Mouse (Mus musculus): Measurements from ENCODE around the gene Tmem94. TPM values are rescaled to one million over a fixed set of nuclear protein-coding genes. Genes with fewer than 3 reads are reported as not detected.

The Tmem94 gene
- polyA plus RNA-seq, 1 experiment from 2014 or later, result 28.9 TPM

DNA sequence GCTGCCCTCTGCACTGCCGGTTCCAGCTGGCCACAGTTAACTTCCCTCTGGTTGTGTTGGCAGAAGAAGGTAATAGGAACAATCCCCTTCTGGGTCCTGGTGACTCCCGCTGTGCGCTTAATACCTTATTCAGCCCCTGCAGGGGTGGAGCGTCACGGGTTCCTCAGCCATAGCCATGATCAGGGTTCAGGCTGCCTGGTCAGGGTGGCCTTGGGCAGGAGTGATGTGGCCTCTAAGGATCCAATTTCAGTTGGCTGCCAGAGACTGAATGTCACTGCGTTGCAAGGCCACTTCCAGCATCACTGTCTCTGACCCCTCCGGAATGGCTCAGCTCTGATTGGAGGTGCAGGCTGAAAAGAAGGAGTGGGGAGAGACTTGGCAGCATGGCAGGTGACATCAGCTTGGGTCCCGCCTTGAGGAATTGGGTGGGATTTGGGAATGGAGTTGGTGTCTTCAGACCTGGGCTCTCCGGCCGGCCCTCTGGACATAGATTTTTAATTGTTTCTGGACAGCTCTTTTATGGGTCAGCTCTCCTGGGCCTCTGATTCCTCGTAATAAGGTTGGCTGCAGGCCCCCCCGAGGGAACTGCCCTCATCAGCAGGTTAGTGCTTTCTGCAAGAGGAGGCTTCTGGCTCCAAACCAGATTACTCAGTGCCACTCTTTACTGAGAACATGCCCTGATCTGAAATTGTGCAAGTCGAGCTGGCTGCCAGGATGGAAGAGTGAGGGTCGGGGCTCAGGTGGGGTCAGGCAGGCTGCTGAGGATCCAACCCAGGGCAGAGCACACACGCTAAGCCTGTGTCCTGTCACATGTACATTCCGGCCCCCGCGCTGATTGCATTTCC, 10.8 kb downstream of the Tmem94 start:
- no peak overlapping the region for H3K27ac ChIP-seq (ENCODE audit: low read depth, low read length)
- peaks cover 24% of the 10 kb centered on the region for H3K4me1 ChIP-seq (replicated peaks; ENCODE audit: control insufficient read depth, insufficient read depth, low read length)

GRCm38 (mm10) chr11:115776954-115777353, 11.7 kb downstream of the Tmem94 start:
- no peaks in the 10 kb centered on the region for H3K9me3 ChIP-seq (ENCODE audit: control insufficient read depth, low read length)
- H3K4me3 ChIP-seq (ENCODE audit: low read depth, low read length), result no peak overlapping the region
- ATAC-seq (replicated peaks; ENCODE audit: low FRiP score) (no peak), DNase-seq (ENCODE audit: low spot score) (no peak)
- no peak overlapping the region for H3K4me2 ChIP-seq (ENCODE audit: low read depth, low read length, severe bottlenecking)
- 43% methylated on average over 9 of the region's 9 CpGs for WGBS
- H3K4me1 ChIP-seq (replicated peaks; ENCODE audit: control insufficient read depth, insufficient read depth, low read length), result peaks cover 25% of the 10 kb centered on the region
- H3K9ac ChIP-seq (ENCODE audit: low read length), result no peak overlapping the region
- no peaks in the 10 kb centered on the region for H3K36me3 ChIP-seq (ENCODE audit: control insufficient read depth, insufficient read depth, low read length)
- no peaks in the 10 kb centered on the region for H3K27me3 ChIP-seq (ENCODE audit: control insufficient read depth, insufficient read depth, low read length)
- no peak overlapping the region for H3K27ac ChIP-seq (ENCODE audit: low read depth, low read length)

More for the DNA sequence above, 10.8 kb downstream of the Tmem94 start:
- Histone ChIP-seq H3K27me3 (ENCODE audit: control insufficient read depth, insufficient read depth, low read length) (no peaks in the 10 kb centered on the region), H3K36me3 (ENCODE audit: control insufficient read depth, insufficient read depth, low read length) (no peaks in the 10 kb centered on the region), H3K9ac (ENCODE audit: low read length) (no peak overlapping the region), H3K4me3 (ENCODE audit: low read depth, low read length) (no peak overlapping the region), H3K4me2 (ENCODE audit: low read depth, low read length, severe bottlenecking) (no peak overlapping the region), H3K9me3 (ENCODE audit: control insufficient read depth, low read length) (no peaks in the 10 kb centered on the region)
- no peak for ATAC-seq (replicated peaks; ENCODE audit: low FRiP score)
- DNase-seq (ENCODE audit: low spot score), result peak; percentile 58
- WGBS, result 35% methylated on average over 18 of the region's 18 CpGs

- DNase-seq (ENCODE audit: low spot score) (peak; percentile 48), ATAC-seq (replicated peaks; ENCODE audit: low FRiP score) (no peak)
- Histone ChIP-seq H3K27me3 (ENCODE audit: control insufficient read depth, insufficient read depth, low read length) (no peaks in the 10 kb centered on the region), H3K4me2 (ENCODE audit: low read depth, low read length, severe bottlenecking) (no peak overlapping the region), H3K9ac (ENCODE audit: low read length) (no peak overlapping the region), H3K4me1 (replicated peaks; ENCODE audit: control insufficient read depth, insufficient read depth, low read length) (peaks cover 26% of the 10 kb centered on the region), H3K27ac (ENCODE audit: low read depth, low read length) (no peak overlapping the region), H3K36me3 (ENCODE audit: control insufficient read depth, insufficient read depth, low read length) (no peaks in the 10 kb centered on the region), H3K4me3 (ENCODE audit: low read depth, low read length) (no peak overlapping the region), H3K9me3 (ENCODE audit: control insufficient read depth, low read length) (no peaks in the 10 kb centered on the region)
- 78% methylated on average over 17 of the region's 17 CpGs for WGBS
Observed at GRCm38 (mm10) chr11:115777487-115778335, 12.5 kb downstream of the Tmem94 start.

- Histone ChIP-seq H3K9ac (ENCODE audit: low read length) (peak overlapping the region; percentile 12; the same call in 1 of the 2 replicates), H3K27me3 (ENCODE audit: control insufficient read depth, insufficient read depth, low read length) (no peaks in the 10 kb centered on the region), H3K36me3 (ENCODE audit: control insufficient read depth, insufficient read depth, low read length) (no peaks in the 10 kb centered on the region), H3K9me3 (ENCODE audit: control insufficient read depth, low read length) (no peaks in the 10 kb centered on the region), H3K27ac (ENCODE audit: low read depth, low read length) (peak overlapping the region; percentile 76), H3K4me3 (ENCODE audit: low read depth, low read length) (no peak overlapping the region), H3K4me1 (replicated peaks; ENCODE audit: control insufficient read depth, insufficient read depth, low read length) (peaks cover 26% of the 10 kb centered on the region), H3K4me2 (ENCODE audit: low read depth, low read length, severe bottlenecking) (peak overlapping the region; percentile 12; the same call in 1 of the 2 replicates)
- DNase-seq (ENCODE audit: low spot score) (peak; percentile 75), ATAC-seq (replicated peaks; ENCODE audit: low FRiP score) (peak; percentile 81)
- WGBS, result 9% methylated on average over 9 of the region's 9 CpGs
Observed at GRCm38 (mm10) chr11:115779038-115779571, 13.9 kb downstream of the Tmem94 start.

DNA sequence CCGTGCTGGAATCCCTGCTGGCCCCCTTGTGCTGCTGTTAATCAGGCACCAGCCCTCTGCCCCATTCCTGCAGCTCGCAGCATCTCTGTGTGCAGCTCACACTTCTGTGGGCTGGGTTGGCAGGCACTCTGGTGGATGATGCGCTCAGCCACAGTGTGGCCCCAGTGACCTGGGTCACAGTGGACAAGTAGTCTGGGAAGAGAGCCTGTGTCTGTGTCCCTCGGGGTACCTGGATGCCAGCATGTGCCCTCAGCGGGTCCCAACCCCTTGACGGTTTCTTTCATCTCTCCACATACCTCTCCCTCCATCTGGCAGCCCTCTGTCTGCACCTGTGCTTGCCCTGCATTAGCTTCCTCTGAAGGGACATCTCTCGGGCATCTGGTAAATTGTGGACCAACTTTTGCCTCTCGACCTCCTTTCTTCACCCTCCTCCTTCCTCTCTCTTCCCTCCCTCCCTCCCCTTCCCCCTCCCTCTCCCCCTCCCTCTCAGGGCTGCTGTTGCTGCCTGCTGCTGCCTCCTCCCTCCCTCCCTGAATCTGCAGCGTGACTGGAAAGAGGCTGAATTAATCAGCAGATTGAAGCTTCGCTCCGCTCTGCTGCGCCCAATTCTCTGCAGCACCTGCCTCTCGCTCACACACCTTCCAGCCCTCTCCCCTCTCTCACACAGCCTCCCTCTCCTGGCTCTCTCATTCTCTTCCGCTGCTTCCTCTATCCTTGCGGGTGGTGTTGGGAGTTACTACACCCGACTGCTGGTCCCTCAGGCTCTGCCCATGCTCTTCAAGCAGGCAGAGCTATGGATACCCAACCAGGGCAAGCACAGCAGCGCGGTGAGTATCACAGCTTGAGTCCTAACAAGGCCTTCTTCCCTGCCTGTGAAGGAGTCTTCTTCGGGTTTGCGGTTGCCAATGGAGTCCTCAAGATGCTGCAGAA, 15.2 kb downstream of the Tmem94 start:
- 8% methylated on average over 20 of the region's 20 CpGs for whole genome bisulfite sequencing

GRCm38 (mm10) chr11:115786473-115786872, 21.2 kb downstream of the Tmem94 start:
- no peak for DNase-seq (ENCODE audit: low spot score)
- H3K9ac ChIP-seq (ENCODE audit: low read length), result no peak overlapping the region
- H3K27ac ChIP-seq (ENCODE audit: low read depth, low read length), result no peak overlapping the region
- no peaks in the 10 kb centered on the region for H3K9me3 ChIP-seq (ENCODE audit: control insufficient read depth, low read length)
- 79% methylated on average over 6 of the region's 6 CpGs for WGBS
- no peak overlapping the region for H3K4me3 ChIP-seq (ENCODE audit: low read depth, low read length)
- H3K36me3 ChIP-seq (ENCODE audit: control insufficient read depth, insufficient read depth, low read length), result no peaks in the 10 kb centered on the region; the same call in 1 of the 2 replicates
- ATAC-seq (replicated peaks; ENCODE audit: low FRiP score), result no peak
- 0 out of 2 replicates have a peak, but pooled peaks cover 1% of the 10 kb centered on the region for H3K4me1 ChIP-seq (replicated peaks; ENCODE audit: control insufficient read depth, insufficient read depth, low read length)
- H3K27me3 ChIP-seq (ENCODE audit: control insufficient read depth, insufficient read depth, low read length), result no peaks in the 10 kb centered on the region
- no peak overlapping the region for H3K4me2 ChIP-seq (ENCODE audit: low read depth, low read length, severe bottlenecking)

More for the DNA sequence above, 15.2 kb downstream of the Tmem94 start:
- H3K4me3 ChIP-seq (ENCODE audit: low read depth, low read length), result peak overlapping the region; percentile 15; the same call in 1 of the 2 replicates
- H3K36me3 ChIP-seq (ENCODE audit: control insufficient read depth, insufficient read depth, low read length), result no peaks in the 10 kb centered on the region
- peak overlapping the region; percentile 4 for H3K9ac ChIP-seq (ENCODE audit: low read length)
- peak; percentile 73 for DNase-seq (ENCODE audit: low spot score)
- peak overlapping the region; percentile 42 for H3K4me2 ChIP-seq (ENCODE audit: low read depth, low read length, severe bottlenecking)
- peak; percentile 34; the same call in 1 of the 2 replicates for ATAC-seq (replicated peaks; ENCODE audit: low FRiP score)
- no peaks in the 10 kb centered on the region for H3K9me3 ChIP-seq (ENCODE audit: control insufficient read depth, low read length)
- H3K27ac ChIP-seq (ENCODE audit: low read depth, low read length), result peak overlapping the region; percentile 76
- H3K27me3 ChIP-seq (ENCODE audit: control insufficient read depth, insufficient read depth, low read length), result no peaks in the 10 kb centered on the region
- H3K4me1 ChIP-seq (replicated peaks; ENCODE audit: control insufficient read depth, insufficient read depth, low read length), result peaks cover 26% of the 10 kb centered on the region

- Histone ChIP-seq H3K4me2 (ENCODE audit: low read depth, low read length, severe bottlenecking) (no peak overlapping the region), H3K36me3 (ENCODE audit: control insufficient read depth, insufficient read depth, low read length) (peaks cover 4% of the 10 kb centered on the region; the same call in 1 of the 2 replicates), H3K4me1 (replicated peaks; ENCODE audit: control insufficient read depth, insufficient read depth, low read length) (no peaks in the 10 kb centered on the region), H3K27me3 (ENCODE audit: control insufficient read depth, insufficient read depth, low read length) (no peaks in the 10 kb centered on the region), H3K9ac (ENCODE audit: low read length) (no peak overlapping the region), H3K4me3 (ENCODE audit: low read depth, low read length) (no peak overlapping the region), H3K27ac (ENCODE audit: low read depth, low read length) (no peak overlapping the region), H3K9me3 (ENCODE audit: control insufficient read depth, low read length) (no peaks in the 10 kb centered on the region)
- DNase-seq (ENCODE audit: low spot score) (no peak), ATAC-seq (replicated peaks; ENCODE audit: low FRiP score) (no peak)
- 95% methylated on average over 7 of the region's 7 CpGs for WGBS
Observed at GRCm38 (mm10) chr11:115789787-115790186, 24.6 kb downstream of the Tmem94 start.
